Mouse (Mus musculus) kidney, embryonic 15.5 days (tissue): ENCODE data around the gene Icam4. TPM values are rescaled to one million over a fixed set of nuclear protein-coding genes. Genes with fewer than 3 reads are reported as not detected.
"Not testable (repeated sequence)": the region's sequence is repeated elsewhere in the genome, so short reads cannot be mapped to it uniquely, and the experiment has no call there.

ENCODE experiments used
- ATAC-seq: fragments of 200-750 bp; cut with Nextera tagmentation; replicated peaks from 2 replicates; pipeline ENCODE4 v1.8.0; 2017; ENCODE audit warnings: moderate TSS enrichment; ENCODE audit not compliant: low FRiP score
- H3K27ac ChIP-seq: fragments of 300-500 bp; sonication (generic); 2 replicates; pipeline ENCODE4 v1.5.1; 2015; ENCODE audit warnings: mild to moderate bottlenecking, inconsistent platforms
- H3K27me3 ChIP-seq: fragments of 300-500 bp; sonication (generic); 2 replicates; pipeline ENCODE4 v1.6.1; 2015; ENCODE audit warnings: inconsistent platforms
- H3K36me3 ChIP-seq: fragments of 300-500 bp; sonication (generic); 2 replicates; pipeline ENCODE4 v1.6.1; 2015; ENCODE audit warnings: inconsistent platforms
- H3K4me1 ChIP-seq: fragments of 300-500 bp; sonication (generic); 2 replicates; pipeline ENCODE4 v1.6.1; 2015; ENCODE audit warnings: inconsistent platforms
- H3K4me2 ChIP-seq: fragments of 300-500 bp; sonication (generic); 2 replicates; pipeline ENCODE4 v1.6.1; 2015; ENCODE audit warnings: moderate library complexity, mild to moderate bottlenecking, inconsistent platforms
- H3K4me3 ChIP-seq: fragments of 300-500 bp; sonication (generic); replicated peaks from 2 replicates; pipeline ENCODE4 v1.5.1; 2015; ENCODE audit warnings: mild to moderate bottlenecking, inconsistent platforms
- H3K9ac ChIP-seq: fragments of 300-500 bp; sonication (generic); 2 replicates; pipeline ENCODE4 v1.6.1; 2015; ENCODE audit warnings: mild to moderate bottlenecking, inconsistent platforms
- H3K9me3 ChIP-seq: fragments of 300-500 bp; sonication (generic); replicated peaks from 2 replicates; pipeline ENCODE4 v1.6.1; 2016; ENCODE audit warnings: inconsistent platforms
- WGBS: fragments of 180-500 bp; shearing (Covaris S2); methylation state at CpG from one replicate; pipeline ENCODE4 v1.1.7; 2015; ENCODE audit warnings: mixed read lengths; 5-methylcytosine and 5-hydroxymethylcytosine counted together
- polyA plus RNA-seq: library from polyadenylated mRNA; unstranded; fragments of >200 nt; fragmentation: Nextera tagmentation; extraction: Ambion mirVana; gene quantifications from 2 replicates; pipeline ENCODE4 v1.2.1, GENCODE M21; 2015

Icam4 gene
- polyA plus RNA-seq, 1 experiment from 2014 or later, result 2.7 TPM

DNA sequence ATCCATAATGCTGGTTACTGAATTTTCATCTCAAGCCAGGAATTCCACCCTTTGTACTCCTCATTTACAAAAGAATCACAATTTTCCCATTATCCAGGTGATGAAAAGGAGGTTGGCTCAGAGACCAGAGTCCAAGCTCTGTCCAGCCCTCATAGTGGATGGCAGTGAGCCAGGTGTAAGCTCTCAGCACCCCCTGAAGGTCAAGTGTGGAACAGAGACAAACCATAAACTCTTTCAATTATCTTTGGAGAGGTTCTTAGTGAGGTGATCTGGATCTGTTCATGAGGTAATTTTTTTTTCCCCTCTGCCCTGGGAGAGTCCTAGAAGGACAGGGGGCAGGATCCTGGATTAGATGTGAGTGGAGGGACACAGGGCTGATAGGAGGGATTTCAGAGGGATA is 28.4 kb upstream of the Icam4 start:
- Histone ChIP-seq H3K36me3 (peaks cover 12% of the 10 kb centered on the region), H3K9me3 (no peaks in the 10 kb centered on the region), H3K4me2 (no peak overlapping the region), H3K9ac (no peak overlapping the region), H3K4me1 (peaks cover 7% of the 10 kb centered on the region), H3K4me3 (no peak overlapping the region), H3K27me3 (no peaks in the 10 kb centered on the region), H3K27ac (no peak overlapping the region)
- no peak for ATAC-seq

DNA sequence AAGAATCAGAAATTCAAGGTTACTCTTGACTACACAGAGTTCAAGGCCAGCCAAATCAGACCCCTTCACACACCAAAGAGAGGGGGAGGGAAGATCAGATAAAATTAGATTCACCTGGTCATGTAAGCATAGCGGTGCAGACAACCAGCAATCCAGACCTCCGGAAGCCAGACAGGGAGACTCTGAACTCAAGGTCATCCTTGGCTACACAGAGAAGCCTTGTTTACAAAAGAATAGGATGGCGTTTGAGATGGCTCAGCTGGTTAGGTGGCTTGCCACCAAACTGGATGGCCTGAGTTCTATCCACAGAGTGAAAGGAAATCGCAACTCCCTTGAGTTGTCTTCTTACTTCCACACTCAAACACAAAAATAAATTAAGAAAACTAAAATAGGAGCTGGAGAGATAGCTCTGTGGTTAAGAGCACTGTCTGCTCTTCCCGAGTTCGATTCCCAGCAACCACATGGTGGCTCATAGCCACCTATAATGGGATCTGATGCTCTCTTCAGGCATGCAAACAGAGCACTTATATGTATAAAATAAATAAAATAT is 27.4 kb upstream of the Icam4 start:
- Histone ChIP-seq H3K4me2 (peak overlapping the region; percentile 88; the same call in 1 of the 2 replicates), H3K4me3 (peak overlapping the region; percentile 68), H3K9ac (no peak overlapping the region), H3K9me3 (no peaks in the 10 kb centered on the region), H3K36me3 (peaks cover 21% of the 10 kb centered on the region), H3K4me1 (peaks cover 7% of the 10 kb centered on the region), H3K27ac (no peak overlapping the region), H3K27me3 (no peaks in the 10 kb centered on the region)
- WGBS, result 49% methylated on average over 6 of the region's 6 CpGs
- ATAC-seq, result no peak

DNA sequence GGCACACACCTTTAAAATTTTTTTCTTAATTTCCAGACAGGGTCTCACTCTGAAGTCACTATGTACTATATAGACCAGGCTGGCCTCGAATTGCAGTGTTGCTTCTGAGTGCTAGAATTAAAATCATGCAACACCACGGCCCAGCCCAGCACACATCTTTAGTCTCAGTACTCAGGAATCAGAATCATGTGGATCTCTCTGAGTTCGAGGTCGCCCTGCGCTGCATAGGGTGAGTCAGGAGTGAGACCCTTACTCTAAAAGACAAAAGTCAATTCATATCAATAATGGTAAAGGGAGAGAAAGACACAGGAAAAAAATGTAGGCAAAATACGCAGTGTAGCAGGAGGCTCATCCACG is 26.9 kb upstream of the Icam4 start:
- H3K36me3 ChIP-seq, result peaks cover 26% of the 10 kb centered on the region
- H3K27ac ChIP-seq, result peak overlapping the region; percentile 78
- WGBS, result 9% methylated on average over 7 of the region's 7 CpGs
- no peaks in the 10 kb centered on the region for H3K9me3 ChIP-seq
- peak; percentile 40 for ATAC-seq
- H3K4me1 ChIP-seq, result peaks cover 7% of the 10 kb centered on the region
- peak overlapping the region; percentile 88 for H3K4me2 ChIP-seq
- H3K27me3 ChIP-seq, result no peaks in the 10 kb centered on the region
- peak overlapping the region; percentile 71 for H3K9ac ChIP-seq
- peak overlapping the region; percentile 68 for H3K4me3 ChIP-seq

GRCm38 (mm10) chr9:21002627-21003551 is 26.3 kb upstream of the Icam4 start, which contains the start of gene Mrpl4:
TSS of gene Mrpl4 (plus strand) at chr9:21002738.
- WGBS, result under 1% methylated on average over 72 of the region's 72 CpGs
- peak; percentile 88 for ATAC-seq
- Histone ChIP-seq H3K27ac (peak within 1 kb of the TSS; percentile 78), H3K9ac (peak within 1 kb of the TSS; percentile 71), H3K4me1 (peaks cover 7% of the 10 kb centered on the region), H3K9me3 (no peaks in the 10 kb centered on the region), H3K4me2 (peak within 1 kb of the TSS; percentile 88), H3K4me3 (peak within 1 kb of the TSS; percentile 68), H3K27me3 (no peaks in the 10 kb centered on the region), H3K36me3 (peaks cover 33% of the 10 kb centered on the region)

DNA sequence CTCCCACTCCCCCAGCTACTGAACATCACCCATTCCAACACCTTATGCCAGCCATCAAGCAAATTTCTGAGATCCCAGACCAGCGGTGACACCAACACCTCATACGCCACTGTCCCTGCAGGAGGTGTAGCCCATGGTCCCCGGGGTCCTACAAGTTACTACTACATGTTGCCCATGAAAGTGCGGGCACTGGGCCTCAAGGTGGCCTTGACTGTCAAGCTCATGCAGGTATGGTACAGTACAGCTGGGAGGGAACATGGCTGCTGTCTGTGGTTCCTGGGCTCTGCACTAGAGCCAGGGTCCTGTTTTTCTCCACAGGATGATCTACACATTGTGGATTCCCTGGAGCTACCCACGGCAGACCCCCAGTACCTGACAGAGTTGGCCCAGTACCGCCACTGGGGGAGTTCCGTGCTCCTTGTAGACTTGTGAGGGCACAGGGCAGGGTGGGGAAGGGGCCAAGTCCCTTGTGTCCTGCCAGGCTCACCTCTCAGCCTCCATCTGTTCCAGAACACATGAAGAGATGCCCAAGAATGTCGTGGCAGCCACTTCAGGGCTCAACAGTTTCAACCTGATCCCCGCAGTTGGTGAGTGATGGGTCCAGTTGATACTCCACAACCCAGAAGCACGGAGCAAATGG is 21.7 kb upstream of the Icam4 start:
- no peaks in the 10 kb centered on the region for H3K27me3 ChIP-seq
- H3K36me3 ChIP-seq, result peaks cover 48% of the 10 kb centered on the region
- no peak overlapping the region for H3K27ac ChIP-seq
- H3K4me1 ChIP-seq, result peaks cover 16% of the 10 kb centered on the region
- H3K9ac ChIP-seq, result no peak overlapping the region
- no peaks in the 10 kb centered on the region for H3K9me3 ChIP-seq
- WGBS, result 91% methylated on average over 10 of the region's 10 CpGs
- H3K4me2 ChIP-seq, result no peak overlapping the region
- H3K4me3 ChIP-seq, result no peak overlapping the region
- no peak for ATAC-seq

GRCm38 (mm10) chr9:21008007-21008406 is 21.2 kb upstream of the Icam4 start:
- Histone ChIP-seq H3K9ac (no peak overlapping the region), H3K36me3 (peaks cover 48% of the 10 kb centered on the region), H3K9me3 (no peaks in the 10 kb centered on the region), H3K27me3 (no peaks in the 10 kb centered on the region), H3K27ac (no peak overlapping the region), H3K4me3 (no peak overlapping the region), H3K4me1 (peaks cover 16% of the 10 kb centered on the region), H3K4me2 (no peak overlapping the region)
- ATAC-seq, result no peak
- 85% methylated on average over 7 of the region's 7 CpGs for WGBS

DNA sequence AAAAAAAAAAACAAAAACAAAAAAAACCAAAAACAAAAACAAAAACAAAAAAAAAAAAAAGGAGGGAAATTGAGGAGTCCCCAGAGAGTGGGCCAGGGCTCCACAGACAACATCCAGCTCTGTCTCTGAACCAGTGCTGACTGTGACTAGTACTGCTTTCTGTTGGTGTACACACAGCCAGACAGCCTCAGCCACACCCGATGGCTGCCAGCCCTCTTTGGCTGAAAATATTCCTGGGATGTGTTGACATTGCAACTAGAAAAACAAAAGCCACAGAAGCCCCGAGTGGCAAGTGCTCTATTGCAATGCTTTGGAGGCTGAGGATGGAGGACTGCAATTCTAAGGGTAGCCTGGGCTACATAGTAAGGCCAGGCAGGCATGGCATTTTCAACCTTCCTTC is 18.8 kb upstream of the Icam4 start:
- H3K27ac ChIP-seq, result no peak overlapping the region
- peaks cover 40% of the 10 kb centered on the region for H3K36me3 ChIP-seq
- H3K27me3 ChIP-seq, result peaks cover 7% of the 10 kb centered on the region; the same call in 1 of the 2 replicates
- no peak for ATAC-seq
- no peak overlapping the region for H3K9ac ChIP-seq
- H3K4me2 ChIP-seq, result no peak overlapping the region
- H3K9me3 ChIP-seq, result no peaks in the 10 kb centered on the region
- H3K4me3 ChIP-seq, result no peak overlapping the region
- H3K4me1 ChIP-seq, result peaks cover 18% of the 10 kb centered on the region
- 36% methylated on average over 2 of the region's 2 CpGs for WGBS

DNA sequence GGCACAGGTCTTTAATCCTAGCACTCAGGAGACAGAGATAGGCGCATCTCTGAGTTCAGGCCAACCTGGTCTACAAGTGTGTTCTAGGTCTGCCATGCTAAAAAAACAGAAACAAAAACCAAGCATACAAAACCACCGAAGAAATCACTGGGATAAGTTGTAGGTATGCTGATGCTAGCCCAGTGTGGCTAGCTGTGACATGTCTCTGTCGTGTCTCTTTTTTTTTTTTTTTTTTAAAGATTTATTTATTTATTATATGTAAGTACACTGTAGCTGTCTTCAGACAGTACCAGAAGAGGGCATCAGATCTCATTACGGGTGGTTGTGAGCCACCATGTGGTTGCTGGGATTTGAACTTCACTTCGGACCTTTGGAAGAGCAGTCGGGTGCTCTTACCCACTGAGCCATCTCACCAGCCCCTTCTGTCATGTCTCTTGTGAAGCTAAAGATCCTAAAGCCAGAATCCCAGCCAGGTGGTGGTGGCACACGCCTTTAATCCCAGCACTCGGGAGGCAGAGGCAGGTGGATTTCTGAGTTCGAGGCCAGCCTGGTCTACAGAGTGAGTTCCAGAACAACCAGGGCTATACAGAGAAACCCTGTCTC is 18.1 kb upstream of the Icam4 start:
- not testable (repeated sequence) for H3K27ac ChIP-seq
- 73% methylated on average over 9 of the region's 9 CpGs for WGBS

DNA sequence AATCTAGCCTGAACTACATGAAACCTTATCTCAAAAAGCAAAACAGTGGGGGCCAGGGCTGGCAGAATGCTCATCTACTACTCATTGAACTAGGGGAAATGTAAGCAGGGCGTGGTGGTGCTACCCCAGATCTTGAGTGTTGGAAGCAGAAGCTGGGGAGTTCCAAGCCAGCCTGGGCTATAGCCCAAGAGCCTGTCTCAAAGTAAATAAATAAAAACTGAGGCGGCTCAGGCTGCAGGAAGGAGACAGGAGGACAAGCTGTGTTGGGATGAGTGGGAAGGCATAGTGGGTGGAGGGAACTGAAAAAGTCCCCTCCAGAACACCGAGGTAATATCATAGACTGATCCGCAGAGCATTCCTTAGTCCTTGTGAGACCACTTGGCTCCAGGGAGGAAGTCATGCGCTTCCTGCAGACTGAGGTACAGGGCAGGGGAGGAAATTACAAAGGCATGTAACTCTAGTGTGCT is 17.3 kb upstream of the Icam4 start:
- 47% methylated on average over 5 of the region's 5 CpGs for WGBS

More for the DNA sequence above, 18.1 kb upstream of the Icam4 start:
- Histone ChIP-seq H3K4me1 (peaks cover 25% of the 10 kb centered on the region), H3K36me3 (peaks cover 34% of the 10 kb centered on the region), H3K27me3 (peaks cover 14% of the 10 kb centered on the region)
- not testable (repeated sequence) for H3K9ac ChIP-seq, H3K4me3 ChIP-seq, H3K9me3 ChIP-seq, ATAC-seq, H3K4me2 ChIP-seq

GRCm38 (mm10) chr9:21012368-21012767 is 16.8 kb upstream of the Icam4 start:
- peaks cover 27% of the 10 kb centered on the region for H3K27me3 ChIP-seq
- no peaks in the 10 kb centered on the region for H3K9me3 ChIP-seq
- peaks cover 20% of the 10 kb centered on the region for H3K36me3 ChIP-seq
- no peak overlapping the region for H3K4me2 ChIP-seq
- ATAC-seq, result no peak
- H3K4me3 ChIP-seq, result no peak overlapping the region
- no peak overlapping the region for H3K9ac ChIP-seq
- 64% methylated on average over 1 of the region's 1 CpGs for WGBS
- H3K4me1 ChIP-seq, result peaks cover 37% of the 10 kb centered on the region
- peak overlapping the region; percentile 78 for H3K27ac ChIP-seq

More for the DNA sequence above, 17.3 kb upstream of the Icam4 start:
- H3K27me3 ChIP-seq, result peaks cover 22% of the 10 kb centered on the region
- peaks cover 25% of the 10 kb centered on the region for H3K36me3 ChIP-seq
- H3K9ac ChIP-seq, result no peak overlapping the region
- H3K4me2 ChIP-seq, result no peak overlapping the region
- H3K4me1 ChIP-seq, result peaks cover 32% of the 10 kb centered on the region
- no peaks in the 10 kb centered on the region for H3K9me3 ChIP-seq
- no peak for ATAC-seq
- no peak overlapping the region for H3K4me3 ChIP-seq
- H3K27ac ChIP-seq, result peak overlapping the region; percentile 78

DNA sequence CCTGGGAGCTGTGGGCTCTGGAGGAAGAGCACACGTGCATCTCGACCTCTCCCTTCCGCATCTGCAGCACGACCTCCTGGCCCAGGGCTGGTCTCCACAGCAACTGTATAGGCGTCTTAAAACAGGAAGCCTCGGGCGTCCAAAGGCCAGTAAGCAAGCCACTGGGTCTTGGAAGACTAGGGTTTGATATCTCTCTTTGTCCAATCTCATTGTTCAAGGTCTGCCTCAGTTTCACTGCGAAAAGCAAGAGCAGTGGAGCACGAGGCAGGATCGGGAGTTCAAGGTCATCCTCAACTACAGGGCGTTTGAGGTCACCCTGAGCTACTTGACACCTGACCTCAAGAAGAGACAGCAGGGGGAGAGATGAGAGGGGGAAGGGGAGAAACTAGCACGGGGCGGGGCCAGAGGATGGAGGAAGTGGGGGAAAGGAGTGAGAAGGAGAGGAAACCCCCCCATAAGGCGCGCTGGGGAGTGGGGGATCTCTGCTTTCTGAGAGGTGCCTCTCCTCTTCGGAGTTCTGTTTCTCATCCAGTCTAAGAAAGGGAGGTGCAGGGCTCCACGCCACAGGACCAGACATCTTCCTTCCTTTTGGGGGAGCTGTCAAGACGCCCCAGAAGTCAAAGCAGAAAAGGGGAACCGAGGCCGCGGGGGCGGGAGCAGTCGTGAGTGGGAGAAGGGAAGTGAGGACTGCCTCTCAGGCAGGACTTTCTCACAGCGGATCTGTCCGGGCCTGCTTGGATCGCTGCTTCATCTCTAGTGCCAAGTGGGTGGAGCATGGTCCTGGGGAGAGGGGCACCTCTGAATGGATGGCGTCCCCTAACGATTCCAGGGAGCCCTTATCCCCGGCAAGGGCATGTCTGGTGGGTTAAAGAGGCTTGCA is 14.2 kb upstream of the Icam4 start:
- H3K4me1 ChIP-seq, result peaks cover 37% of the 10 kb centered on the region
- peak overlapping the region; percentile 47 for H3K4me3 ChIP-seq
- H3K9ac ChIP-seq, result peak overlapping the region; percentile 38; the same call in 1 of the 2 replicates
- peak overlapping the region; percentile 52 for H3K27ac ChIP-seq
- no peaks in the 10 kb centered on the region for H3K36me3 ChIP-seq
- H3K4me2 ChIP-seq, result peak overlapping the region; percentile 78
- H3K9me3 ChIP-seq, result no peaks in the 10 kb centered on the region
- peaks cover 40% of the 10 kb centered on the region for H3K27me3 ChIP-seq
- ATAC-seq, result peak; percentile 31; the same call in 1 of the 2 replicates
- 3% methylated on average over 29 of the region's 29 CpGs for WGBS
